Mouse (Mus musculus) liver, embryonic 14.5 days (tissue): ENCODE measurements around the gene Edem2.

ENCODE experiments used
- CTCF ChIP-seq: IDR thresholded peaks from 2 replicates; pipeline ENCODE4 v1.5.1; 2016; ENCODE audit warnings: antibody characterized with exemption, low read depth, control low read depth
- EP300 ChIP-seq: IDR thresholded peaks from 2 replicates; pipeline ENCODE4 v1.6.1; 2016; ENCODE audit warnings: antibody characterized with exemption, low read depth

GRCm38 (mm10) chr2:155726302-155726701 lies 3.0 kb downstream of the Edem2 start:
- TF ChIP-seq CTCF = no peak
- TF ChIP-seq EP300 = no peak
